In the genomic region with DNA sequence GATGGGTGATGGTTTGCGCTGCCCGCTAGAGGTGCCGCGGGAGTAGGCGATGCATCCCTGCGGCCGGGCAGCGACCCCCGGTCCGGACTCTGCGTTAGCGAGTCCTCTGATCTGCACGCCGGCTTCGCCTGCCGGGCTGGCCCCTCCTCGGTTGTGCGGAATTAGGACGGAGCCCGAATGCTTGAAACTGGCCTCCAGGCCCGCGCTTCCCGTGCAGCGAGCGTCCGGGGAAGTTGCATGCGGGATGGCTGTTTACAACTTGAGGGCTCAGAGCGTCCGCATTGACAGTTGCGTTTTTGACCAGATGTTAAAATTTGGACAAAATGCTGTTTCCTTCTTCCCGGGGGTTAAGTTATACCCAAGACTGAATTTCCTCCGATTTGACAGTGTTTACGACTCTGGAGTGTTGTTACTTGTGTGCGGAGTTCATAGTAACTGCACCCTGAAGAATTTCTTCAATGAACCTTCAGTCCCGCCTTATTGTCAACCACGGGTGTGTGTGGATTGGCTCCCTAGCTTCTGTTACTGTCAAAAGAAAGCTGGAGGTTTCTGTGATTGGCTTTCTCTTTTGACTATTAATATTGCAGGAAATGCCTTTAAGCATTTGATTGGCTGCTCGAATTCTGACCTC, we compare ENCODE assay signal across 8 mouse cellular contexts. TPM values are rescaled to one million over a fixed set of nuclear protein-coding genes. Genes with fewer than 3 reads are reported as not detected.
DNase-seq lines count a peak whose midpoint lies in the region; ATAC-seq and TF ChIP-seq lines count a peak whose summit lies in the region.

No protein-coding gene starts in this region.

- H3K4me1 ChIP-seq in embryonic facial prominence, embryonic 10.5 days, result peaks cover 22% of the 10 kb centered on the region
- no peaks in the 10 kb centered on the region for H3K4me1 ChIP-seq in intestine, postnatal 0 days (replicated peaks; ENCODE audit: control insufficient read depth, insufficient read depth, low read length)
- H3K4me1 ChIP-seq in midbrain, embryonic 11.5 days (ENCODE audit: control insufficient read depth, insufficient read depth, low read length), result peaks cover 4% of the 10 kb centered on the region; the same call in 1 of the 2 replicates

- peak overlapping the region; percentile 97 for H3K4me2 ChIP-seq in intestine, postnatal 0 days (replicated peaks; ENCODE audit: low read depth)
- peak overlapping the region; percentile 53 for H3K4me2 ChIP-seq in midbrain, embryonic 11.5 days

- no peaks in the 10 kb centered on the region for H3K36me3 ChIP-seq in embryonic facial prominence, embryonic 10.5 days (replicated peaks)
- H3K36me3 ChIP-seq in intestine, postnatal 0 days (ENCODE audit: control insufficient read depth, insufficient read depth), result no peaks in the 10 kb centered on the region
- no peaks in the 10 kb centered on the region for H3K36me3 ChIP-seq in midbrain, embryonic 11.5 days (ENCODE audit: control insufficient read depth, insufficient read depth, low read length)

- peak; percentile 68 for ATAC-seq in intestine, postnatal 0 days
- ATAC-seq in midbrain, embryonic 11.5 days (ENCODE audit: low FRiP score), result peak; percentile 38

- peak overlapping the region; percentile 98 for H3K4me3 ChIP-seq in embryonic facial prominence, embryonic 10.5 days
- H3K4me3 ChIP-seq in intestine, postnatal 0 days (ENCODE audit: low read depth, low read length), result peak overlapping the region; percentile 92
- H3K4me3 ChIP-seq in midbrain, embryonic 11.5 days (ENCODE audit: low read depth, low read length), result peak overlapping the region; percentile 92

- no peak for TF ChIP-seq CTCF in intestine, postnatal 0 days (IDR thresholded peaks at IDR 0.05; ENCODE audit: low read depth)

- peak overlapping the region; percentile 97 for H3K9ac ChIP-seq in intestine, postnatal 0 days (ENCODE audit: low read depth, low read length)
- H3K9ac ChIP-seq in midbrain, embryonic 11.5 days (ENCODE audit: low read length), result peak overlapping the region; percentile 99

- H3K27me3 ChIP-seq in embryonic facial prominence, embryonic 10.5 days (replicated peaks; ENCODE audit: low read depth, poor library complexity, severe bottlenecking), result no peaks in the 10 kb centered on the region
- no peaks in the 10 kb centered on the region for H3K27me3 ChIP-seq in intestine, postnatal 0 days (replicated peaks; ENCODE audit: control insufficient read depth, insufficient read depth, low read length)
- no peaks in the 10 kb centered on the region for H3K27me3 ChIP-seq in midbrain, embryonic 11.5 days (ENCODE audit: control insufficient read depth, insufficient read depth, low read length)

- peak overlapping the region; percentile 100 for H3K27ac ChIP-seq in embryonic facial prominence, embryonic 10.5 days (replicated peaks)
- peak overlapping the region; percentile 99; the same call in 1 of the 2 replicates for H3K27ac ChIP-seq in intestine, postnatal 0 days (ENCODE audit: low read depth, low read length)
- peak overlapping the region; percentile 99; the same call in 1 of the 2 replicates for H3K27ac ChIP-seq in midbrain, embryonic 11.5 days (ENCODE audit: low read depth, low read length)

- intact Hi-C loops in left cerebral cortex, postnatal 4 days (cut with DNase I), result loop anchor here (5.0 kb wide), 1 partner anchor 280 kb away; no protein-coding TSS in a partner anchor

- H3K9me3 ChIP-seq in embryonic facial prominence, embryonic 10.5 days, result no peaks in the 10 kb centered on the region
- H3K9me3 ChIP-seq in intestine, postnatal 0 days (ENCODE audit: control insufficient read depth), result no peaks in the 10 kb centered on the region
- no peaks in the 10 kb centered on the region for H3K9me3 ChIP-seq in midbrain, embryonic 11.5 days (ENCODE audit: control insufficient read depth, low read length)

- DNase-seq in urinary bladder, postnatal 14 days (ENCODE audit: low spot score), result peak; percentile 45
- no peak for DNase-seq in urinary bladder, adult 2 months (ENCODE audit: low spot score)
- DNase-seq in embryonic facial prominence, embryonic 10.5 days (ENCODE audit: low spot score), result peak; percentile 56
- DNase-seq in gonadal fat pad, adult 2 months (ENCODE audit: low read depth), result peak; percentile 59
- peak; percentile 39 for DNase-seq in left cerebral cortex, postnatal 4 days
- DNase-seq in midbrain, embryonic 11.5 days (ENCODE audit: low spot score, missing footprints), result peak; percentile 94
- peak; percentile 35 for DNase-seq in right cerebral cortex, postnatal 4 days

- under 1% methylated on average over 37 of the region's 37 CpGs for WGBS in embryonic facial prominence, embryonic 10.5 days
- WGBS in intestine, postnatal 0 days, result under 1% methylated on average over 37 of the region's 37 CpGs
- under 1% methylated on average over 37 of the region's 37 CpGs for WGBS in midbrain, embryonic 11.5 days

RNA-seq across cellular contexts. Expression of gene Epc2, which starts 1.3 kb away (rescaled TPM):
- polyA plus RNA-seq in urinary bladder, adult 2 months (2012; rRNA removed), result 13.3 and 18.0 TPM in 2 replicates
- polyA plus RNA-seq in embryonic facial prominence, embryonic 10.5 days (2016; fragmentation: Nextera tagmentation; extraction: Ambion mirVana), result 7.3 and 8.0 TPM in 2 replicates
- polyA plus RNA-seq in gonadal fat pad, adult 2 months (2012; rRNA removed), result 8.7 and 9.0 TPM in 2 replicates
- 3.7 TPM in 2 replicates for polyA plus RNA-seq in intestine, postnatal 0 days (2015; fragmentation: Nextera tagmentation; extraction: Ambion mirVana)
- total RNA-seq in left cerebral cortex, postnatal 4 days (2021), result 10 to 100 TPM; 56.2 to 61.7 TPM
- polyA plus RNA-seq in midbrain, embryonic 11.5 days (2014; fragmentation: Nextera tagmentation; extraction: Ambion mirVana), result 12.2 and 14.0 TPM in 2 replicates
